ENCODE assay signal across 9 mouse cellular contexts in genomic region chr11:35925592-35925991, GRCm38 (mm10). TPM values are rescaled to one million over a fixed set of nuclear protein-coding genes. Genes with fewer than 3 reads are reported as not detected.
DNase-seq lines count a peak whose midpoint lies in the region; ATAC-seq and TF ChIP-seq lines count a peak whose summit lies in the region.
"Had no signal": no experiment of that assay in that cellular context is flagged by ENCODE, and none has a peak within 500 bp of the region (broad histone marks: within the 10 kb centered on the region; RNA-seq: fewer than 3 reads in every experiment).

No protein-coding gene starts in this region.

- no peaks in the 10 kb centered on the region for H3K36me3 ChIP-seq in limb, embryonic 15.5 days
- H3K36me3 ChIP-seq in limb, embryonic 10.5 days, result no peaks in the 10 kb centered on the region
- H3K36me3 ChIP-seq in kidney, postnatal 0 days (ENCODE audit: insufficient read depth, low read length), result no peaks in the 10 kb centered on the region
- H3K36me3 ChIP-seq: heart, embryonic 15.5 days had no signal

- 64% methylated on average over 7 of the region's 7 CpGs for WGBS in limb, embryonic 15.5 days
- WGBS in limb, embryonic 10.5 days, result 74% methylated on average over 7 of the region's 7 CpGs
- WGBS in kidney, postnatal 0 days, result 62% methylated on average over 7 of the region's 7 CpGs

- H3K27me3 ChIP-seq in limb, embryonic 15.5 days, result no peaks in the 10 kb centered on the region
- H3K27me3 ChIP-seq in limb, embryonic 10.5 days (ENCODE audit: low read depth, poor library complexity, severe bottlenecking), result no peaks in the 10 kb centered on the region; the same call in 1 of the 2 replicates
- no peaks in the 10 kb centered on the region for H3K27me3 ChIP-seq in kidney, postnatal 0 days (ENCODE audit: insufficient read depth, low read length)
- H3K27me3 ChIP-seq: heart, embryonic 15.5 days had no signal

- TF ChIP-seq CTCF in kidney, postnatal 0 days (IDR thresholded peaks at IDR 0.05; ENCODE audit: low read depth), result no peak

- H3K4me3 ChIP-seq in limb, embryonic 15.5 days, result no peak overlapping the region
- no peak overlapping the region for H3K4me3 ChIP-seq in limb, embryonic 10.5 days
- H3K4me3 ChIP-seq in kidney, postnatal 0 days (replicated peaks; ENCODE audit: low read depth, low read length), result no peak overlapping the region
- H3K4me3 ChIP-seq: heart, embryonic 15.5 days had no signal

- no peak for DNase-seq in limb, embryonic 10.5 days (ENCODE audit: low spot score)
- DNase-seq in fat pad, adult 2 months (ENCODE audit: extremely low read depth, low read depth, low spot score), result peak; percentile 81
- DNase-seq in kidney, postnatal 0 days (ENCODE audit: low spot score), result peak; percentile 46
- peak; percentile 88 for DNase-seq in lung, postnatal 36 days
- DNase-seq in retina, postnatal 1 day, result no peak
- no peak for DNase-seq in thymus, postnatal 25 days

- no peak for ATAC-seq in limb, embryonic 15.5 days (ENCODE audit: insufficient number of reproducible peaks, low FRiP score, low TSS enrichment, low read depth)
- ATAC-seq in kidney, postnatal 0 days (replicated peaks; ENCODE audit: low FRiP score, low read depth), result peak; percentile 65
- ATAC-seq in granulocyte monocyte progenitor cell, adult 5-6 weeks (replicated peaks; ENCODE audit: poor library complexity, severe bottlenecking), result no peak

- peak overlapping the region; percentile 38; the same call in 1 of the 2 replicates for H3K27ac ChIP-seq in limb, embryonic 15.5 days
- H3K27ac ChIP-seq in limb, embryonic 10.5 days, result no peak overlapping the region
- H3K27ac ChIP-seq in kidney, postnatal 0 days, result peak overlapping the region; percentile 77
- H3K27ac ChIP-seq: heart, embryonic 15.5 days had no signal

- no peaks in the 10 kb centered on the region for H3K4me1 ChIP-seq in limb, embryonic 15.5 days
- H3K4me1 ChIP-seq in limb, embryonic 10.5 days, result peaks cover 3% of the 10 kb centered on the region; the same call in 1 of the 2 replicates
- peaks cover 22% of the 10 kb centered on the region for H3K4me1 ChIP-seq in kidney, postnatal 0 days (replicated peaks; ENCODE audit: insufficient read depth, low read length)
- H3K4me1 ChIP-seq: heart, embryonic 15.5 days had no signal

- H3K9me3 ChIP-seq in limb, embryonic 15.5 days, result no peaks in the 10 kb centered on the region
- H3K9me3 ChIP-seq in limb, embryonic 10.5 days (replicated peaks), result no peaks in the 10 kb centered on the region
- no peaks in the 10 kb centered on the region for H3K9me3 ChIP-seq in kidney, postnatal 0 days (replicated peaks; ENCODE audit: low read length)
- H3K9me3 ChIP-seq: heart, embryonic 15.5 days had no signal

- no peak overlapping the region for H3K4me2 ChIP-seq in limb, embryonic 15.5 days
- H3K4me2 ChIP-seq in kidney, postnatal 0 days (ENCODE audit: low read length), result no peak overlapping the region
- H3K4me2 ChIP-seq: heart, embryonic 15.5 days had no signal

- no peak overlapping the region for H3K9ac ChIP-seq in limb, embryonic 15.5 days
- no peak overlapping the region for H3K9ac ChIP-seq in kidney, postnatal 0 days (ENCODE audit: low read depth, low read length)
- H3K9ac ChIP-seq: heart, embryonic 15.5 days had no signal

RNA-seq across cellular contexts. Expression of gene Wwc1, which starts 54.7 kb away (rescaled TPM):
- 6.0 TPM in 2 replicates for polyA plus RNA-seq in limb, embryonic 15.5 days (2015; fragmentation: Nextera tagmentation; extraction: Ambion mirVana)
- polyA plus RNA-seq in limb, embryonic 10.5 days (2016; fragmentation: Nextera tagmentation; extraction: Ambion mirVana), result 1.9 and 2.2 TPM in 2 replicates
- 15.6 and 20.4 TPM in 2 replicates for polyA plus RNA-seq in kidney, postnatal 0 days (2015; fragmentation: Nextera tagmentation; extraction: Ambion mirVana)
- total RNA-seq in granulocyte monocyte progenitor cell, adult 5-6 weeks (2014; fragmentation: Nextera tagmentation), result not detected in 2 replicates
- total RNA-seq in granulocyte monocyte progenitor cell, adult 5-6 weeks (2017), result not detected in 2 replicates

Comparison
In these comparisons a context has a peak if more than half of its experiments do, and no peak if none do; other contexts are left out.
1. DNase-seq: peak in fat pad, adult 2 months (single experiment), kidney, postnatal 0 days (single experiment) and lung, postnatal 36 days (single experiment); none in limb, embryonic 10.5 days (single experiment), retina, postnatal 1 day (single experiment) and thymus, postnatal 25 days (single experiment).